Mouse (Mus musculus): Measurements from ENCODE around the gene Tsc2.
"Not testable (repeated sequence)": the region's sequence is repeated elsewhere in the genome, so short reads cannot be mapped to it uniquely, and the experiment has no call there.

Gene Tsc2

DNA sequence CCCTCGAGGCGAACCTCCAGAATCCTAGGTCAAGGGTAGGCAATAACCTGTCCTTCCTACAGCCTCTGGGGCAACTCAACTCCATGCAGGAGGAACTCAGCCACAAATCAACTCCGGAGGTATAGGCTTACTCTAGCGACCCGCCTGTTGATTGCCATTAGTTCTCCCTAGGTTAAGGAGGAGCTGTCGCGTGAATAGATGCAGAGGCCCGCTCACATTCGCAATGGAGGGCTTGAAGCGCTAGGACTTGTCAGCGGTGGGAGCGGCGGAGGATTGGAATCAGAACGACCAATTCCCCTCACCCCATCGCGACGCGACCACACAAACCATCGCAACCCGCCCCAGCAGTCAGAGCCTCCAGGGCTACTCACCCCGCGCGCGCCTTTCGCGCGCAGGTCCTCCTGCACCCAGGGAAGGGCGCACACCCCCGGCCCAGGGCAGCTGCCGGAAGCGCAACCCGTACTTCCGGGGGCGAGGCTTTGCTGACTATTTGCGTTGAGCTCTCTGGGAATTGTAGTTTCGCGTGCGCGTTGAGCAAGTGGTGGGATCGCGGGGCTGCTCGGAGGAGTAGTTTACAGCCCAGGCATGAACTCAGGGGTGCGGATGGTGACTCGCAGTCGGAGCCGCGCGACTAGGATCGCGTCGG is at the start of gene Tsc2, which contains the start of gene Nthl1:
Gene Tsc2, minus strand, starts transcription at position 464 of the 646 bp plus-strand sequence.
Gene Nthl1, plus strand, starts transcription at position 514 of the 646 bp plus-strand sequence.
- peak; percentile 89 for DNase-seq

DNA sequence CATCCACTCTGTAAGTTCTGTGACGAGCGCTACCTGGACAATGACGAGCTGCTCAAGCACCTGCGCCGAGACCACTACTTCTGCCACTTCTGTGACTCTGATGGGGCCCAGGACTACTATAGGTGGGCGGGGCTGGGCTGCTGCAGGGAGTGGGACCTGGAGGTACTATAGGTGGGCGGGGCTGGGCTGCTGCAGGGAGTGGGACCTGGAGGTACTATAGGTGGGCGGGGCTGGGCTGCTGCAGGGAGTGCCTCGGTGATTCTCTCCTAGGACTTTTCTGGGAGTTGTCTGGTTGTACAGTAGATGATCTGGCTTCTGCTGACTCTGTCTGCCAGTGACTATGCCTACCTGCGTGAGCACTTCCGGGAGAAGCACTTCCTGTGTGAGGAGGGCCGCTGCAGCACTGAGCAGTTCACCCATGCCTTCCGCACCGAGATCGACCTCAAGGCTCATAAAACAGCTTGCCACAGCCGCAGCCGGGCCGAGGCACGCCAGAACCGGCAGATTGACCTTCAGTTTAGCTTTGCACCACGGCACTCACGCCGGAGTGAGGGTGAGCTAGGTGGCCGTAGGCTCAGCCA is 45.2 kb upstream of the Tsc2 start:
- DNase-seq = no peak

DNA sequence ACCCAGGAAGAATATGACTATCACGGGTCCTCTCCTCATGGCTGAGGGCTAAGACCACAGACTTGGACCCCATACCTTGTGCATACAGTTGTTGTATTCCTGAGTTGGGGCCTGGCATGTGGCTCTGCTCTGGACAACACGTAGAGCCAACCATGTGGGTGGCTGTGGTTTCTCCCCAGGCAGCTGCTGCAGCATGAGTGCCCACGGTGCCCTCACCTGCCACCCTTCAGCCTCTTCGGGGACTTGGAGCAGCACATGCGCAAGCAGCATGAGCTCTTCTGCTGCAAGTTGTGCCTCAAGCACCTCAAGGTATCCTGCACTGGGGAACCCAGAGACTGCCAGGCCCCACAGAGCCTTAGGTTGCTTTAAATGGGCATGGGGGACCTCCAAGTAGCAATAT is 44.4 kb upstream of the Tsc2 start:
- DNase-seq = no peak

DNA sequence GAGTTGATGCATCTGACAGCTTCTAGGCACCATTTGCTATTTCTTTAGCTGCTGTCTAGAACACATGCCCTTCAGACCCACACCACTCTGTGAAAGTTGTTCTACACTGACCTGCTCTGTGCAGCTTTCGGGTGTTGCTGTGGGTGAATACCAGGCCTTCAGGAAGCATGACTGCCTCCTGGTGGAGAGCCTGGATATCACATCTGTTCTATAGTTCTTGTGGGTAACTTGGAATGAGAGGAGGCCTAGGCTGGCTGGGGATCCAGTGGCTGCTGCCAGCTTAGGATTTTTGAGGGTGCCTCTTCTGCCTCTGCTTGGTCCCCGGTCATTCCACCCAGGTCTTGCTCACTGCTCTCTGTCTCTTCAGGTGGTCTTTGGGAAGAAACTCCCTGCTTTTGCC is 43.8 kb upstream of the Tsc2 start:
- peak; percentile 74 for DNase-seq

DNA sequence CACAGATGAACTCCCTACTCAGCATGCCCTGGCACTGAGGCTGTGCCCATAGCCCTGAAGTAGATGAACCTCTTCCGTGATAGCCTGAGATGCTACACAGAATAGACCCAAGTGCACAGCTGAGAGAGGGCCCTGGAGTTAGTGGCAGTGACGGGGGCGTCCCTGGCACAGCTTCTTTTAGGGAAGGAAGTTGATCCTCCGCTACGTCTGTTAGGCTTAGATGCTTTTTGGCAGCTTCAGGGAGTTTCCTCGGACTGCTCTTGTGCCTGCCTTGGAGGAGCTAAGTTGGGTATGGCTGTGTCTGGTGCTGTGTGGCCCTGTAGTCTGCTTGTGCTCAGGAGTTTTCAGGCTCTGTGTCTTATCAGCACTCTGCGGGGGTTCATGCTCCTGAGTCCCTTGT is 41.8 kb upstream of the Tsc2 start:
- DNase-seq = no peak

DNA sequence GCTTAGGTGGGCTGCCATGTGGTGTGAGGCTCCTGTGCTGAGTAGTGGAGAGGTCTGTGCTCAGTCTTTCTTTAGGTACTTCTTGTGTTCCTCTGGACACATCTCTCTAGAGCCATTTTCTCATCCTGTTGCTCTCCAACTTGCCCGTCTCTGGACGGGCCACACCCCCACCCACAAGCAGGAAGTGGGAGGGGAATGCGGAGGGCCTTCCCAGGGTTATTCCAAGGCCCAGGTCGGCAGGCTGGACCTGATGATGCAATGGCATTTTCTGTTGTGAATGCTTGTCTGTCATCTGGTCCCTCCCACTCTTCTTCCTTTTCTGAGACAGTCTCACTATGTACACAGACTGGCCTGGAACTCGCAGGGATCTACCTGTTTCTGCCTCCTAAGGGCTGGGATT is 39.7 kb upstream of the Tsc2 start:
- DNase-seq = no peak

DNA sequence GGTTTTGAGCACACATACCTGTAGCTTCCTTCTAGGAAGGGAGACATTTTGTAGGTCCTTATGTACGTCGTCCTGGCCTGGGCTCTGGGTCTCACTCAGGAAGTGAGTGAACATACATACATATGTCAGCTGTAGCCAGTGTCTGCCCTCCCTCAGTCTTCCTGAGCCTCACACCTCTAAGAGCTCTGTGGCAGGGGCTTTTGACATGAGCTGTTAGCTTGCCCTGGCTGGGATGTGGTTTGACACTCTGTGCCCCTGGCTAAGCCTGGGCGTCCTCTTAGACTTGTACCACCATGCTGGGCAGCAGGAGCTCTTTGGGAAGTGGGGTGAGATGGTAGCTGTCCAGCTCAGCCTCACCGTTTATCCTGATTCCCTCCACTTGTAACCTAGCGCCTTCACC is 38.9 kb upstream of the Tsc2 start:
- no peak for DNase-seq

DNA sequence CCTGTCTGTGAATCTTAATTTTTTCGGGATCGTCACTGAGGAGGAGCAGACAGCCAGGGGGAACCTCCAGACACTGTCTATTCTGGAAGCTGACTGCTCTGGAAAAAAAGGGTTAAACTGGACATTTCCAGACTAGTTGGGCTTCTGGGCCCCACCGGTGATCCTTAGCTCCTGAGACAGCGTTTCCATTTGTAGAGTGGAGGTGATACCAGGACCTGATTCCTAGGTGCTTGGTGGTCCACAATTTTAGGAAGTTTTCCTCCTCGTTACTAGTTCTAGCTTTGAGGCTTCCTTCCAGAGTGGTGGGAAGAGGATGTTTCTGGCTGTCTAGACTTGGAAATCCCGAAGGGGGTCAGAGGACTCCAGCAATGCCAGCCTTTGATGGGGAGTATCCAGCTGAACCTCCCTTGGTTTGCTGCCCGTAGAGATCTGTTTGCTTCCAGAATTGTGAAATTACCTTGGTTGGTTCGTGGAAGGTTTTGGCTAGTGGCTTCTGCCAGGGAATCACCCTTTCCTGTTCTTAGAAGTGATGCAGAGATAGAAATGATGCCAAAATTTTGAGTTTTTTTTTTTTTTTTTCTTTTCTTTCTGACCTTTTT is 37.9 kb upstream of the Tsc2 start:
- no peak for DNase-seq

DNA sequence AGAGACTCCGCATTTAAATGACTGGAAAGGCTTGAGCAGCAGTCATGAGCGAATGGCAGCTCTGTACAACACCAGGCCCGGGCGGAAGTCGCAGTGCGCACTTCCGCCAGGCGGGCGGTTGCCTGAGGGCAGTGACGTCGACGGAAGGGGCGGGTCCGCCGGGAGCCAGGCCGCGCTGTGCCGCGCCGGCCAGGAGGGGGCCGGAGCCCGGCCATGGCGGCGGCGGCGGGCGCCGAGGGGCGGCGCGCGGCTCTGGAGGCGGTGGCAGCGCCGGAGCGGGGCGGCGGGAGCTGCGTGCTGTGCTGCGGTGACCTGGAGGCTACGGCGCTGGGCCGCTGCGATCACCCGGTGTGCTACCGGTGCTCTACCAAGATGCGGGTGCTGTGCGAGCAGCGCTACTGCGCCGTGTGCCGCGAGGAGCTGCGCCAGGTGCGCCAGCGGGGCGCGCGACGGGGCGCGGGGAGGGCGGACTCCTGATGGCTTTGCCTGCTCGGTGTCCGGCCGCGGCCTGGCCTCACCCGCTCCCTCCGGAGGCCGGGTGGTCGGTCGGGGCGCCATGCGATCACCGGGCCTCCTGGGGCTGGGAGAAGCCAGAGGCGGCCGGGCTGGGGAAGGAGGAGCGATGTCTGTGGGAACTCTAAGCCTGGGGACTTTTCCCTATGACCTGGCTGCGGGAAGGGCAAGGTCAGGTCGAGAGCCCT is 37.3 kb upstream of the Tsc2 start, which contains the start of gene Zfp598:
Gene Zfp598, plus strand, starts transcription at position 143 of the 701 bp plus-strand sequence.
- DNase-seq = peak; percentile 97

DNA sequence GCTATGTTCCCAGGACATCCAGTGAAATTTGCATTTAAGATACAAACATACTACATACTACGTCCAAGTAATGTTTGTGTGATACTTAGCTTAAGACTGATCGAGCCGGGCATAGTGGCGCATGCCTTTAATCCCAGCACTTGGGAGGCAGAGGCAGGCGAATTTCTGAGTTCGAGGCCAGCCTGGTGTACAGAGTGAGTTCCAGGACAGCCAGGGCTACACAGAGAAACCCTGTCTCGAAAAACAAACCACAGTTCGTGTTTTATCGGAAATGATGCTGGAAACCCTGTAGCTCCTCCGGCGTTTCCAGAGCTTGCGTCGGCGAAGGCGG is 36.7 kb upstream of the Tsc2 start:
- DNase-seq = not testable (repeated sequence)

DNA sequence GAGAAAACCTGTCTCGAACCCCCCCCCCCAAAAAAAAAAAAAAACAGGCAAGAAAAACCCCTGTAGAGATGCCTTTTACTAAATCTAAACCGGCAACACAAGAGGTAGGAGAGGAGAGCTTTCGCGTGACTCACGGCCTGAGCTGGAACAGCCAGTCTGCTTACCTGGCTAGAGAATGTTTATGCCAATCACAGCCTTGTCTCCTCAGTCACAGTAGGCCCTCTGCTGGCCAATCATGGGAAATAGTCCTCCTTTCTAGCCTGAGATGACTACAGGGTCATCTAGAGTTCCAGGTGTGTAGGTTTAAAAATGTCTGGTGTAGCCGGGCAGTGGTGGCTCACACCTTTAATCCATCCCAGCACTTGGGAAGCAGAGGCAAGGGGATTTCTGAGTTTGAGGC is 35.0 kb upstream of the Tsc2 start:
- DNase-seq = peak; percentile 68

DNA sequence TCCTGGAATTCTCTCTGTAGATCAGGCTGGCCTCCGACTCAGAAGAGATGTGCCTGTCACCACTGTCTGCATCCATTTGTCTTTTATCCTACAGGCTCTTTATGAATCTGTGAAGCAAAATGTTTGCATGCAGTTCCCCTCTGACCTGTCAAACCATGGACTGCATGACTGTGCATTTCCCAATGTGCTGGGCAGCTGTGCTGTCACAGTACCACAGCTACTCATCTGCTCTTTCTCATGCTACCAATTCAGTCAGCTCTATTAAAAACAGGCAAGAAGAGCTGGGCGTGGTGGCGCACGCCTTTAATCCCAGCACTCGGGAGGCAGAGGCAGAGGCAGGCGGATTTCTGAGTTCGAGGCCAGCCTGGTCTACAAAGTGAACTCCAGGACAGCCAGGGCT is 34.6 kb upstream of the Tsc2 start:
- DNase-seq = not testable (repeated sequence)

DNA sequence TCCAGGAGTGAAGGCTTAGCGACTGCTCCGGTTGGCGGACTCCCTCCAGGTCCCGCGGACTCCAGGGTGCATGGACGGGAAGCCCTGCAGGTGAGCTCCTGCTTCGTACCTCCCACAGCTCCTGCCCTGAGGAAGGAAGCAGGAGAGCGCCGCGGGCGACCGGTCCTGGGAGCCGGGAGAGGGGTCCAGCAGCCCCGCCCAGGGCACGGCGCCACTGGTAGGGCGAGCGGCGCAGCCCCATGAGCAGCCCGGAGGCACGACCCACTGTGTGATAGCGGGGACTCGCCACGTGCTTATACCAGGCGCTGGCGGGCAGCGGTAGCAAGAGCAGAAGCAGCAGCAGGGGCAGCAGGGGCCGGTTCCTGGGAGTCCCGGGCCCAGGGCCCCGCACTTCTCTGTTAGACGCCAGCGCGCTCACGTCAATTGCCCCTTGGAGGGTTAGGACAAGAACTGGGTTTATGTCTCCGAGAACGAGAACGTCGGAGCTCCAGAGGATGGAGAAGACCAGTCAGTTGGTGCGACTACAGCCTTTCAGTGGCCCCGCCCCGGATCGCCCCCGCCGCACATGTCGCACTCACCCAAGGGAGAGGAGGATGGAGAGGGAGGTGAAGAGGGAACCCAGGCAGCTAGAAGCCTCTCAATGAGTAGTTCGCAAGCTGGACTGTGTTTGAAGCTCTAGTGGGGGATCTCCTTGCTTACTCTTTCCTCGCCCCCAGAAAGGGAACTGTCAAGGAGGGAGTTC is 25.8 kb upstream of the Tsc2 start, which contains the start of gene Npw:
Gene Npw, minus strand, starts transcription at position 441 of the 742 bp plus-strand sequence.
- no peak for DNase-seq

DNA sequence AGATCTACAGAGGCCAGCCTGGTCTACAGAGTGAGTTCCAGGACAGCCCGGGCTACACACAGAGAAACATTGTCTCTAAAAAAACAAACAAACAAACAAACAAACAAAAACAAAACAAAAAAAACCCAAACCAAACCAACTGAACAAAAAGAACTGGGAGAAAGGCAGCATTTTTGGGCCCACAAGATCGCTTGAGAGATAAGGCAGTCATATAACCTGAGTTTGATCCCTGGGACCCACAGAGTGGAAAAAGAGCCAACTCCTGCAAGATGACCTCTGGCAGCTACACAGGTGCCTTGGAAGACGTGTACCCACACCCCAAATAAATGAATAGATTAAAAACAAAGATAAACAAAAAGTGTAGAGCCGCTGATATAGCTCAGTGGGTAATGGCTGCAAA is 22.5 kb upstream of the Tsc2 start:
- DNase-seq = no peak

DNA sequence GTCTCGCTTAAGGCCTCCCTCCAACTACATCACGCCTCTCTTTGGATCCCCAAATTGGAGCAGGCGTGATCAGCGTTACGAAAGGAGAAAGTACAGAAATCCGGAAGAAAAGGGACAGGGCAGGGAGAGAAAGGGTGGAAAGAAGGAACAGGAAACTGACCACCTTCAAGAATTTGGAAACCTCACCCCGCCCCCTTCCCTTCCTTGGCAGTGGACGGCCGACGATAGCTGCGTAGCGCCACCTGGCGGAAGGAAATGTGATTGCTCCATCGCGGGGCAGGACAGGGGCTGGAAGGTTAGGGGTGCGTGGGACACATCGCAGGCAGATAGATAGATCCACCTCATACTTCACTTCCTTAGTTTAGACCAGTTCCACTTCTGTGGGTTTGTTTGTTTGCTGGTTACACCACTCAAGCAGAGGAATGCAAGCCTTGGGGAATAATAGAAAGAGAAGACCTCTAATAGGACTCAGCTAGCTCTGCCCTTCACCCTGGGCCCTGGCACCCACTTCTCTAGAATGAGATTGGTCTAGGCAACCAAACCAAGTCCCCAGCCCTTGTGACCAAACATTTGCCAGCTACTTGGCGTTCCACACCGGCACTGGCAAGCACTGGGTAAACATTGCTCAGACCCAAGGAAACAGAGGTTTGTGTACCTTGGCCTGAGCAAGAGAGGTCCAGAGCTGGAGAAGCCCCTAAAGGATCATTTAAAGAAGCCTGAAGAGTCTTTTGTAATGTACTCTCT is 21.7 kb upstream of the Tsc2 start:
- DNase-seq = peak; percentile 76

DNA sequence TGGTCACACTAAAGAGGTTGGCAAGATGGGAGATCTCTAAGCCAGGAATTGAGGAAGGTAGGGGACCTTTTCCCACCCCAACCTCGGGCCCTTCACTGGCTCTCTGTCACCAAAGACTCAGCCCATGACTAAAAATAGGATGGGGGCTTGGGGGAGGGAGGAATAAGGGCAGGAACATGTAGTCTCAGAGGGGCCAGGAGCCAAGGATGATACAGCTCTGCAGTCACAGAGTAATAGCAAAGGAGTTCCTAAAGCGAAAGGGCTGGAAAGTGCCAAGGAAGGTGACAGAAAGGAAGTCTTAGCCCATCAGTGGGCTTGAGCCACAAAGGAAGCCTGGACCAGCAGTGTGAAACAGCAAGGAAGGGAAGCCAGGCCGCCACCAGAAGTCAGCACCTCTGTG is 19.4 kb upstream of the Tsc2 start:
- DNase-seq = no peak

DNA sequence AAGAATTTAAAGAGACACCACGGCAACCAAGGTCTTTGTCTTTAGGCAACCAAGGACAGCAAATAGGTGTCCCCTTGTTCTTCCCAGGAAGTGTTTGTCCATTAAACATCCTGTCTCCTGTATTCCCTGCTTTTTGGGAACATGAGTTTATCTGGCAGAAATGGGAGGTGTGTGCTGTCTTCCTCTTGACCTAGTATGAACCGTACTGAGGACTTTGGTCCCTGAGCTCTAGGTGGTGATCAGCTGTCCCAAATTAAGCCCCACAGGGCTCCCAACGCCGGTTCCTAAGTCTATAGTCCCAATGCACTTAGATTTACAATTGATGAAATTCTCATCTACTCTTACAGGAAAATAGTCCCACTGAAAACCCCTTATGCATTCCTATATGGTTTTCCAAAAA is 18.3 kb upstream of the Tsc2 start:
- DNase-seq = no peak

DNA sequence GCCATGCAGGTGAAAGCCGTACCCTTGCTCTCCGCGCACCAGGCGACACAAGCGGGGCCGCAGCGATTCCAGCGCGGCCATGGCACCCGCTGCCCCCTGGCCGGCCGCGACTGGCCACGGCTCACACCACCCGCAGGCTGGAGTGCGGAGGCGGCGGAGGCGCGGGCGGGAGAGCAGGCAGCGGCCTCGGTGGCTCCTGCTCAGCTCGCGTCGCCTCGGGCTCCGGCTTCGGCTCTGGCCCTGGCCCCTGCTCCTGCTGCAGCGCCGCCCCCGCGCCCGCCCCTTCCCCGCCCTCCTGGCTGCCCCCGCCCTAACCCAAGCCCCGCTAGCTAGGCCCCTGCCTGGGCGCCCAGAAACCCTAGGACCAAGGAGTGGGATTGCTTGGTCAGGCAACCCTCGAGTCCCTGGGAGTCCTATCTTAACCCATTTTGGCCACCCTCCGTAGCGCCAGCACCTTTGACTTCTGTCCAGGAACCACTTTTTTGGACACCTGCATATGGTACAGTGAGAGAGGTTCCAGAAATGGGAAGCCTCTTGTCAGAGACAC is 17.7 kb upstream of the Tsc2 start, which contains the start of gene Slc9a3r2:
Gene Slc9a3r2, minus strand, starts transcription at position 258 of the 547 bp plus-strand sequence.
- peak; percentile 36 for DNase-seq

DNA sequence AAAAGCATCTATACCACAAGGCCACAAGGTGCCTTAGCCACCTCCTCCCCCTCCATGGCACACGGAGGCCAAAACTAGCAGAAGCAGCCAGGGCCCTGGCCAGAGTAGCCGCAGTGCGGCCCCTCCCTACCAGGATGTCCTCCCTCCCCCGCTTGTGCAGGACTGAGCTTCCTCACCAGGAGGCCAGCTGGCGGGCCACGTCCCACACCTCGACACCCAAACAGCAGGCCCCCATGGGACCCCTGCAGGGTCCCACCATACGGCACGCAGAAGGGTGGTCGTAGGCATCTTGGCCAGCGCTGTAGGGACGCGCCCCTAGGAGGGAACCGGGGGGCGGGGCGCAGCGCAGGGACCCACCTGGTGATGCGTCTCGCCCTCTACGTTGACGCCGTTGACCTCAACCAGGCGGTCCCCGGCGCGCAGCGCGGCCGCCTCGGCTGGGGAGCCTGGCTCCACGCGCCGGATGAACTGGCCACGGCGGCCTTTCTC is 17.2 kb upstream of the Tsc2 start:
- peak; percentile 20 for DNase-seq

DNA sequence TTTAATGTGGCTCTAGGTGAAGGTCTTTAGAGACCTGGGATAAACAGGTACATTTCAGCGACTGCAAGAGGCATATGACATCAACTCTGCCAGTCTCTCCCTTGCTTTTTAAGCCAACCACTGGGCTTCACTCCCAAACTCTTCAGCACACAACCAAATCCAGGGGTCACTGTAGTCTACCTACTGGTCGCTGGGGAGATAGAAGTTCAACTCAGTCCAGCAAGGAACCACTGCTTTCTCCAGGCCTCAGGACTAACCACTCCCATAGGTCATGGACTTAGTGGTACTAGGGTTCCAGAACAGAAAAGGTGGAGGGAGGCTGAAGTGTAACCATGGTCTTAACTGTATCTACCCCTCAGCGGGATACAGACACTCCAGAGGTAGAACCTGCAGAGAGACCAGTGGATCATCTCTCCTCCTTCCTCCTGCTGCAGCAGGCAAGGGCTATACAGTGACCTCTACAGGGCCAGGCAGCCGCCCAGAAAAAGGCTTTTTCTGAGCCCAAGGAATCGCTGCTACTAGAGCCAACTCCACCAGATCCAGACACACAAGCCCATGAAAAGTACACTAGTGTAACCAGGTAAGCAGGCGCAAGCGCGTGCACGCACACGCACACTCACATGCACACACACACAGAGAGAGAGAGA is 16.4 kb upstream of the Tsc2 start:
- DNase-seq = no peak

DNA sequence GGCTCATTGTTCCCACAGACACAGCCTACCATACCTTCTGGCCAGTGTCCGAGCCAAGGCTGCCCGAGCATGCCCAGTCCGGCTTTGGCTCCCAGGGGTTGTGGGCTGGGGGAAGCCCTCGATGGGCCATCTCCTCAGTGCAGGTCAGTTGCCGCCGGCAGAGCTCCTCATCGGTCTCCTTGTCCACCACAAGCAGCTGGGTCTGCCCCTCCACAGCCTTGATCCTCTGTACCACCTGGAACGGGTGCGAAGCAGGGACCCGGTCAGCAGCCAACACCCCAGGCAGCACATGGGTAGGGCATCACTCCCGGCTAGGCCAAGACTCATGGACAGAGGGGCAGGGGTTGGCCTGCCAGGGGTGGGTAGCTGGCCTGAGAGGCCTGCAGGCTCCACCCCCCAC is 15.1 kb upstream of the Tsc2 start:
- no peak for DNase-seq
